Mouse (Mus musculus) adrenal gland, adult (tissue): ENCODE results near the gene Prpsap2.

ENCODE experiments used
- DNase-seq, 2 experiments: peaks; one replicate each; pipeline ENCODE4 v3.0.0; 2022 to 2023; ENCODE audit warnings: low spot score in 1 of 2; ENCODE audit not compliant: inconsistent age in 2 of 2

Gene Prpsap2

GRCm38 (mm10) chr11:61717990-61718389 is 43.9 kb downstream of the Prpsap2 start:
- no peak for DNase-seq

- no peak for DNase-seq
Measured at GRCm38 (mm10) chr11:61715130-61715529, 46.8 kb downstream of the Prpsap2 start.

- DNase-seq = peak; percentile 79 to 94
Measured at GRCm38 (mm10) chr11:61714346-61715117, 47.4 kb downstream of the Prpsap2 start.

GRCm38 (mm10) chr11:61713157-61713855 is 48.6 kb downstream of the Prpsap2 start:
- DNase-seq = peak; percentile 82 to 89

GRCm38 (mm10) chr11:61708928-61709327 is 53.0 kb downstream of the Prpsap2 start:
- no peak for DNase-seq

GRCm38 (mm10) chr11:61706232-61706631 is 55.7 kb downstream of the Prpsap2 start:
- peak in 1 of 2 experiments; percentile 51 for DNase-seq

- DNase-seq = no peak
Measured at GRCm38 (mm10) chr11:61705581-61705980, 56.3 kb downstream of the Prpsap2 start.

GRCm38 (mm10) chr11:61702494-61702893 is 59.4 kb downstream of the Prpsap2 start:
- no peak for DNase-seq

GRCm38 (mm10) chr11:61701696-61702095 is 60.2 kb downstream of the Prpsap2 start:
- no peak for DNase-seq

- DNase-seq = peak in 1 of 2 experiments; percentile 56
Measured at GRCm38 (mm10) chr11:61699933-61700332, 62.0 kb downstream of the Prpsap2 start.

GRCm38 (mm10) chr11:61699460-61699859 is 62.4 kb downstream of the Prpsap2 start:
- no peak for DNase-seq

GRCm38 (mm10) chr11:61698852-61699251 is 63.0 kb downstream of the Prpsap2 start:
- DNase-seq = no peak

- no peak for DNase-seq
Measured at GRCm38 (mm10) chr11:61692996-61693395, 68.9 kb downstream of the Prpsap2 start.

- no peak for DNase-seq
Measured at GRCm38 (mm10) chr11:61687595-61687994, 74.3 kb downstream of the Prpsap2 start.

GRCm38 (mm10) chr11:61686906-61687453 is 74.9 kb downstream of the Prpsap2 start:
- DNase-seq = no peak

- no peak for DNase-seq
Measured at GRCm38 (mm10) chr11:61686141-61686540, 75.7 kb downstream of the Prpsap2 start.

- DNase-seq = no peak
Measured at GRCm38 (mm10) chr11:61685119-61685725, 76.7 kb downstream of the Prpsap2 start.

- DNase-seq = peak; percentile 68 to 92
Measured at GRCm38 (mm10) chr11:61683907-61684731, 77.8 kb downstream of the Prpsap2 start, which contains the start of gene Fam83g. Gene Fam83g (plus strand): TSS chr11:61684091.
